Mouse (Mus musculus) testis, adult 2 months (tissue): ENCODE data around the gene Auts2. TPM values are rescaled to one million over a fixed set of nuclear protein-coding genes. Genes with fewer than 3 reads are reported as not detected.

ENCODE experiments used
- H3K27ac ChIP-seq: fragments of 200-500 bp; 2 replicates; pipeline ENCODE4 v1.5.1; 2012; ENCODE audit warnings: low read depth, low read length; ENCODE audit not compliant: control insufficient read depth, insufficient read depth
- H3K27me3 ChIP-seq: fragments of 200-500 bp; 2 replicates; pipeline ENCODE4 v1.6.1; 2012; ENCODE audit warnings: mild to moderate bottlenecking, low read length, moderate library complexity; ENCODE audit not compliant: control insufficient read depth, insufficient read depth
- H3K36me3 ChIP-seq: fragments of 200-500 bp; 2 replicates; pipeline ENCODE4 v1.6.1; 2012; ENCODE audit warnings: mild to moderate bottlenecking, low read length; ENCODE audit not compliant: control insufficient read depth, insufficient read depth
- H3K4me1 ChIP-seq: fragments of 200-500 bp; 2 replicates; pipeline ENCODE4 v1.6.1; 2012; ENCODE audit warnings: low read length; ENCODE audit not compliant: control insufficient read depth, insufficient read depth
- H3K4me3 ChIP-seq: fragments of 200-500 bp; 2 replicates; pipeline ENCODE4 v1.5.1; 2012; ENCODE audit warnings: low read depth, mild to moderate bottlenecking, low read length, moderate library complexity, mixed read lengths; ENCODE audit not compliant: control insufficient read depth
- CTCF ChIP-seq: fragments of 200-500 bp; IDR thresholded peaks from 2 replicates; pipeline ENCODE4 v1.5.1; 2012; ENCODE audit warnings: low read depth, mild to moderate bottlenecking, inconsistent platforms, low read length, moderate library complexity; ENCODE audit not compliant: control insufficient read depth, insufficient read depth, insufficient replicate concordance
- POLR2A ChIP-seq: fragments of 200-500 bp; IDR thresholded peaks from 2 replicates; pipeline ENCODE4 v1.6.1; 2012; ENCODE audit warnings: low read depth, mild to moderate bottlenecking, inconsistent platforms, low read length, moderate library complexity; ENCODE audit not compliant: control insufficient read depth
- polyA plus RNA-seq: library from polyadenylated mRNA; depleted of rRNA; stranded (reverse); fragments of >200 nt; gene quantifications from 2 replicates; pipeline ENCODE4 v1.2.3, GENCODE M21; 2012

The Auts2 gene
- polyA plus RNA-seq, 1 experiment: 4.3 TPM

DNA sequence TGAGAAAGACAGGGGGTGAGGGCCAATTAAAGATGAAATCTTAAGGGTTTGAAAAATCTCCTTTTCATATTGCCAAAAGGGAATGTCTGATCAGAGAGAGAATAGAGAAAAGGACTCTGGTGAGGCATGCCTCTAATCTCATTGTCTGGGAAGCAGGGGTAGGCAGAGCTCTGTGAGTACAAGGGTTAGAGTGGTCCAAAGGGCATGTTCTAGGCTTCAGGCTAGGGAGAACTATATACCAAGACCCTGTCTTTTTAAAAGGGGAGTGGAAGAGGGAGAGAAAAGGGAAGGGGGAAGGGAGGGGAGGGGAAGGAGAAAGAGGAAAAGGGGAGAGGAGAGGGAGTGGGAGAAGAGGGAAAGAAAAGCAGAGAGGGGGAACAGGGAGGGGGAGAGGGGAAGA is 244.1 kb downstream of the Auts2 start:
- Histone ChIP-seq H3K4me1 (no peaks in the 10 kb centered on the region), H3K36me3 (no peaks in the 10 kb centered on the region), H3K4me3 (no peak overlapping the region), H3K27ac (no peak overlapping the region), H3K27me3 (no peaks in the 10 kb centered on the region)
- TF ChIP-seq POLR2A (no peak), CTCF (no peak)

- H3K4me1 ChIP-seq: no peaks in the 10 kb centered on the region
- H3K36me3 ChIP-seq: no peaks in the 10 kb centered on the region
- H3K27me3 ChIP-seq: no peaks in the 10 kb centered on the region
Measured at GRCm38 (mm10) chr5:132297309-132297708, 245.8 kb downstream of the Auts2 start.

DNA sequence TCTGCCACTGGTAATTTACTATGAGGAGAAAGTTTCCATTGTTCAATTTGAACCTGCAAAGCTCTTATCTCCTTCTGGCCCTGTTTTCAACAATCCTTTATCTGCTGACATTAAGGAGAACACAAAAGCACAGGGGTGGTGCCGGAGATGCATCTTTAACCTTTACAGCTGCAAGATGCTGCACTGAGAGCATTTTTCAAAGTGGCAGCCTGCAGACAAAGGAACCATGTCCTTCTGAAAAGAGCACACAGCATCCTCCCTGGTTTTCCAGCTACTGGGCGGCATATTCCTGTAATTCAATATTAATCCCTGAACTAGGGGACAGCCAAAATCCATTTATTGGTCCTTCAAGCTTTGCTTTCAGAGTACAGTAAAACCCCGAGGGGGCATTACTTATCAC is 248.7 kb downstream of the Auts2 start:
- Histone ChIP-seq H3K4me3 (no peak overlapping the region), H3K36me3 (no peaks in the 10 kb centered on the region), H3K27me3 (no peaks in the 10 kb centered on the region), H3K27ac (no peak overlapping the region), H3K4me1 (no peaks in the 10 kb centered on the region)
- TF ChIP-seq CTCF (no peak), POLR2A (no peak)

More at GRCm38 (mm10) chr5:132297309-132297708, 245.8 kb downstream of the Auts2 start:
- Histone ChIP-seq H3K4me3 (no peak overlapping the region), H3K27ac (no peak overlapping the region)
- TF ChIP-seq POLR2A: no peak

DNA sequence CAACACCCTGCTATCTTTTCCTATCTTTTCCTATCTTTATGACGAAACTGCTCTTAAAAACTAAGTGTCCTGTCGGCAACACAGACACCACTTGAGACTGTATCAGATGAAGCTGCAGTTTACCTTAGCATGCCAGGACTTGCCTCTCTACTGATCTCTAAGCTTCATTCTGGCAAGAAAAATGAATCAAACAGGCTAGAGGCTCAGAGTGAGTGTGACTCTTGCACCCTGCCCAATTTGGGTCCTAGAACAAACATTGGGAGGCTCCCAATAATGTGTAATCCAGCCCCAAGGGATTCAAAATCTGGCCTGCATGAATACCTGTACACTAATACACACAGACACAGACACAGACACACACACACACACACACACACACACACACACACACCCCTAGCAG is 250.2 kb downstream of the Auts2 start:
- TF ChIP-seq POLR2A: no peak
- no peak for TF ChIP-seq CTCF

GRCm38 (mm10) chr5:132290606-132291535 is 252.3 kb downstream of the Auts2 start:
- TF ChIP-seq CTCF (no peak), POLR2A (no peak)
- no peaks in the 10 kb centered on the region for H3K27me3 ChIP-seq
- H3K36me3 ChIP-seq: no peaks in the 10 kb centered on the region
- H3K27ac ChIP-seq: no peak overlapping the region
- no peaks in the 10 kb centered on the region for H3K4me1 ChIP-seq
- no peak overlapping the region for H3K4me3 ChIP-seq

More for the DNA sequence above, 250.2 kb downstream of the Auts2 start:
- Histone ChIP-seq H3K4me3 (no peak overlapping the region), H3K4me1 (no peaks in the 10 kb centered on the region), H3K27ac (no peak overlapping the region), H3K36me3 (no peaks in the 10 kb centered on the region), H3K27me3 (no peaks in the 10 kb centered on the region)

DNA sequence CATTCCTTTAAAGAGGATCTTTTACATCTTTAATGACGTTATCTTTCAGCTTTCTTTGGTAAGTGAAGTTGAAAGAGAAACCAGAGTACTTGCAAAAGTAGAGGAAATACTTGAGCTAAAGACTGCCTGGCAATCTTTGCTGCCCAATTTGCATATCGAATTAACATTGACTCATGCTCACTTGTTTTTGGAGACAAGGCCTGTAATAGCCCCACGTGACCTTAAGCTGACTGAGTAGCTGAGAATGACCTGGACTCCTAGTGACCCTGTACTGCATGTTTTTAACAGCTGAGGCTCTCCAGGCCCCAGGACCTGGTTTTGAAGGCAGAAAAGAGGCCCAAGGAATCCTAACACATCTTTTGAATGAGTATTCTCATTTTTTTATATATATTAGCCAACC is 259.4 kb downstream of the Auts2 start:
- Histone ChIP-seq H3K27ac (no peak overlapping the region), H3K4me3 (no peak overlapping the region), H3K36me3 (no peaks in the 10 kb centered on the region), H3K27me3 (no peaks in the 10 kb centered on the region), H3K4me1 (no peaks in the 10 kb centered on the region)
- no peak for TF ChIP-seq CTCF
- TF ChIP-seq POLR2A: no peak

DNA sequence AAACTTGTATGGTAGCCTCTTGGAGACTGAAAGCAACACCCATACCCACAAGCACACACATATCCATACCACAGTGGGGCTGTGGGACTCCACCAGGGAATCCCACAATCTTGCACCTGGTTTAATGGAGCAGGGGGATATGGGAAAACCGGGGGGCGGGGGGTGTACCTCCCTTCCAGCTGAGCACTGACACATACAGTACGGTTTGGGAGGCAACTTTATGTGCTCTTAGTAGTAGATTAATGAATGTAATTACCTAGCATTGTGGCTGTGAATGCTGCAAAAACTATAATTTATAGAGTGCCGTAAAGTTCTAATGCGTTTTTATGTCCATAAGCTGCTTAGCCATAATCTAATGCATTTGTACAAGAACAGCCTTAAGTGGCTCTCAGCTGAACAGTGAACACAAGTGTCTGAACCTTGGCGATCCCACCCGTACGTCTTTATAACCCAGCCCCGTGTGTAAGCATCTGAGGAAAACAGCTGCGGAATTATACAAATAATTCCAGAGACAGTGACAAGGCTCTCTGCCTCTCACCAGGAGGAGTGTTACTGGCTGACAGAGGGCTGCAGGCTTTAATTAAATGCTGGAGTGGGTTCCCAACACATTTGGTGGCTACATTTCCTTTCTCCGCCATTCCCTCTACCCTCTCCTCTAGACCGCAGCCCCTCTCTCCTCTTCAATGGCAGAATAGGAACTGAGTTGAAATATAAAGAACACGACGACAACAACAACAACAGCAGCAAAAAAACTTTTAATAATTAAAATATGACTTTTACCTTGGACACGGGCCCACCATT is 268.8 kb downstream of the Auts2 start:
- no peaks in the 10 kb centered on the region for H3K27me3 ChIP-seq
- no peak overlapping the region for H3K4me3 ChIP-seq
- no peak for TF ChIP-seq POLR2A
- no peak for TF ChIP-seq CTCF
- H3K27ac ChIP-seq: no peak overlapping the region
- H3K4me1 ChIP-seq: no peaks in the 10 kb centered on the region
- H3K36me3 ChIP-seq: no peaks in the 10 kb centered on the region
